Mouse (Mus musculus): Measurements from ENCODE around the gene Tbc1d4. TPM values are rescaled to one million over a fixed set of nuclear protein-coding genes. Genes with fewer than 3 reads are reported as not detected.

Tbc1d4 gene
- polyA plus RNA-seq, 1 experiment from 2014 or later, result 4.8 TPM

DNA sequence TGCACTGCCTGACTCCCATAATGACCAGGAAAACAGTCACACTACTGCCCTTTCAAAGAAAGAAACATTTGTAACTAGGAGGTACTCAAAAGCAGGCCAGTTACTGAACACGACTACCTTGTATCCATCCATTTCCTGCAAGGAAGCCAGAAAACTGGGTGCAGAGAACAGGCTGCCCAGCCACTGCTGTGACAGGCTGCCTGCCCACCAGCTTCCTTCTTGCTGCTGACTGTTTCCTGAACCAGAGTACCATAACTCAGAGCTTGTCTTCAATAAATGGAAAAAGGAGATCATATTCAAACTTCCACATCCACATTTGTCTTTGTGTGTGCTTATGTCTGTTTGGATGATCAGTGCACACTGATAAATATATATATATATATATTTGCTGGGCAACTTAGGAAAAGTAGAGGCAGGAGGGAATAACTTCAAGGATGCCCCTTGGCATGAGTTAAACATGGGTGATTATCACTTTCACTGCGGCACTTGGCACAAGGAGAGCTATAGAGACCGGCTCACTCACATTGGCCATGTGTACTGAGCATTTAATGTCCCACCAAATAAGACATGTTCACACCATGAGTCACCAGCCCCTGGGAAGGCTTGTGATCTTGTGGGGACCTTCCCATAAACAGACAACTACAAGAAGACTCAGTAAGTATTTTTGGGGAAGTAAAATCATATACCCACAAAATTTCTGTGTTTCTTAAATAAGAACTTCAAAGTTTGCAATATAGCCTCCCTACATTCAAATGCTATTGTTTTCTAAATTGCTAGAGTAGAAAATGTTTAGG is 105.6 kb downstream of the Tbc1d4 start:
- Histone ChIP-seq H3K27me3 (ENCODE audit: low read depth, poor library complexity, severe bottlenecking) (no peaks in the 10 kb centered on the region), H3K4me3 (no peak overlapping the region), H3K9me3 (replicated peaks) (no peaks in the 10 kb centered on the region), H3K4me1 (no peaks in the 10 kb centered on the region), H3K27ac (replicated peaks) (no peak overlapping the region), H3K36me3 (no peaks in the 10 kb centered on the region)
- WGBS, result 85% methylated on average over 3 of the region's 3 CpGs
- DNase-seq (ENCODE audit: low spot score), result no peak

- H3K36me3 ChIP-seq, result no peaks in the 10 kb centered on the region
- DNase-seq (ENCODE audit: low spot score), result no peak
- no peaks in the 10 kb centered on the region for H3K27me3 ChIP-seq (ENCODE audit: low read depth, poor library complexity, severe bottlenecking)
- 81% methylated on average over 6 of the region's 6 CpGs for WGBS
- no peak overlapping the region for H3K27ac ChIP-seq (replicated peaks)
- no peaks in the 10 kb centered on the region for H3K4me1 ChIP-seq
- no peaks in the 10 kb centered on the region for H3K9me3 ChIP-seq (replicated peaks)
- H3K4me3 ChIP-seq, result no peak overlapping the region
Observed at GRCm38 (mm10) chr14:101501868-101502267, 107.1 kb downstream of the Tbc1d4 start.

DNA sequence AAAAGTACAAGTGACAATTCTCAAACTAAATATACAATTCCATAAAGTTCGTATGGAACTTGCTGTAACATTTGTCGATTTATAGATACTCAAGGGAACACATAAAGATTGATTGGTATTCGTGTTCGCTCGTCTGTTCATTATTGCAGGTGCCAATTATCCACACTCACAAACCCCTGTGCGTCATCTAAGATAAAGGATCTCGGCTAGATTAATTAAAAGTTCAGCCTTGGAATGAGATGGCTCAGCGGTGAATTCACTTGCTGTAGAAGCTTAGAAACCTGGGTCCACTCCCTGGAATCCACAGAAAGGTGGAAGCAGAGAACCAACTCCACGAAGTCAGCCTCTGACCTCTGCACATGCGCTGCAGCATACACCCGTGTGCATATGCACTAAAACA is 107.5 kb downstream of the Tbc1d4 start:
- Histone ChIP-seq H3K4me1 (no peaks in the 10 kb centered on the region), H3K27me3 (ENCODE audit: low read depth, poor library complexity, severe bottlenecking) (no peaks in the 10 kb centered on the region), H3K27ac (replicated peaks) (no peak overlapping the region), H3K9me3 (replicated peaks) (no peaks in the 10 kb centered on the region), H3K36me3 (no peaks in the 10 kb centered on the region), H3K4me3 (no peak overlapping the region)
- no peak for DNase-seq (ENCODE audit: low spot score)
- 84% methylated on average over 11 of the region's 11 CpGs for WGBS

DNA sequence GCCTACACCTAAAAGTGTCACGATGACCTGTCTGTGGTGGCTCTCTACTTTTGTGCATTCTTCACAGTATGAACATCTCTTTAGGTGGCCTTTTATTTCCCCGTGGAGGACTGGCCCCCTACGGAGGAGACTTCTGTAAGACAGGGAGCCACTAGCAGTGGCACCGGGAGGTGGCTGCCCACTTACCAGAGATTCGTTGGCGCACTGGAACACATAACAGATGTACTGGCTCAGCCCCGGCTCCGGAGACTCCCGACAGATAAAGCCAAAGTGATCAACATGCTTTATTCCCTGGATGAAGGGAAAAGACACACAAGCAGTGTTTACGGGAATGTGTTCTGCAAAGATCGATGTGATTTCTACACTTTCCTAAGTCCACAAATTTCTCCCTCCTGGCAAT is 108.2 kb downstream of the Tbc1d4 start:
- Histone ChIP-seq H3K4me3 (no peak overlapping the region), H3K27me3 (ENCODE audit: low read depth, poor library complexity, severe bottlenecking) (no peaks in the 10 kb centered on the region), H3K36me3 (no peaks in the 10 kb centered on the region), H3K9me3 (replicated peaks) (no peaks in the 10 kb centered on the region), H3K4me1 (no peaks in the 10 kb centered on the region), H3K27ac (replicated peaks) (no peak overlapping the region)
- WGBS, result 79% methylated on average over 11 of the region's 11 CpGs
- DNase-seq (ENCODE audit: low spot score), result no peak

- DNase-seq (ENCODE audit: low spot score), result no peak
- no peak overlapping the region for H3K4me3 ChIP-seq
- H3K36me3 ChIP-seq, result no peaks in the 10 kb centered on the region
- 79% methylated on average over 1 of the region's 1 CpGs for WGBS
- H3K27me3 ChIP-seq (ENCODE audit: low read depth, poor library complexity, severe bottlenecking), result no peaks in the 10 kb centered on the region
- no peaks in the 10 kb centered on the region for H3K9me3 ChIP-seq (replicated peaks)
- H3K4me1 ChIP-seq, result no peaks in the 10 kb centered on the region
- no peak overlapping the region for H3K27ac ChIP-seq (replicated peaks)
Observed at GRCm38 (mm10) chr14:101499838-101500237, 109.2 kb downstream of the Tbc1d4 start.

- Histone ChIP-seq H3K4me3 (no peak overlapping the region), H3K9me3 (replicated peaks) (no peaks in the 10 kb centered on the region), H3K36me3 (no peaks in the 10 kb centered on the region), H3K4me1 (peaks cover 6% of the 10 kb centered on the region), H3K27me3 (ENCODE audit: low read depth, poor library complexity, severe bottlenecking) (no peaks in the 10 kb centered on the region), H3K27ac (replicated peaks) (no peak overlapping the region)
- 60% methylated on average over 15 of the region's 15 CpGs for WGBS
- no peak for DNase-seq (ENCODE audit: low spot score)
Observed at GRCm38 (mm10) chr14:101488264-101488810, 120.7 kb downstream of the Tbc1d4 start.

- 63% methylated on average over 3 of the region's 3 CpGs for WGBS
Observed at GRCm38 (mm10) chr14:101486550-101486949, 122.4 kb downstream of the Tbc1d4 start.

GRCm38 (mm10) chr14:101483230-101483629 is 125.8 kb downstream of the Tbc1d4 start:
- peaks cover 1% of the 10 kb centered on the region; the same call in 1 of the 2 replicates for H3K4me1 ChIP-seq
- no peak overlapping the region for H3K4me3 ChIP-seq
- WGBS, result 90% methylated on average over 4 of the region's 4 CpGs
- H3K9me3 ChIP-seq (replicated peaks), result no peaks in the 10 kb centered on the region
- H3K36me3 ChIP-seq, result no peaks in the 10 kb centered on the region
- no peak overlapping the region for H3K27ac ChIP-seq (replicated peaks)
- H3K27me3 ChIP-seq (ENCODE audit: low read depth, poor library complexity, severe bottlenecking), result no peaks in the 10 kb centered on the region
- no peak for DNase-seq (ENCODE audit: low spot score)

More at GRCm38 (mm10) chr14:101486550-101486949, 122.4 kb downstream of the Tbc1d4 start:
- no peaks in the 10 kb centered on the region for H3K9me3 ChIP-seq (replicated peaks)
- H3K27ac ChIP-seq (replicated peaks), result no peak overlapping the region
- no peaks in the 10 kb centered on the region for H3K36me3 ChIP-seq
- peaks cover 6% of the 10 kb centered on the region for H3K4me1 ChIP-seq
- no peak overlapping the region for H3K4me3 ChIP-seq
- DNase-seq (ENCODE audit: low spot score), result no peak
- H3K27me3 ChIP-seq (ENCODE audit: low read depth, poor library complexity, severe bottlenecking), result no peaks in the 10 kb centered on the region

- no peak for DNase-seq (ENCODE audit: low spot score)
- WGBS, result 39% methylated on average over 4 of the region's 4 CpGs
- no peaks in the 10 kb centered on the region for H3K36me3 ChIP-seq
- H3K9me3 ChIP-seq (replicated peaks), result no peaks in the 10 kb centered on the region
- H3K27me3 ChIP-seq (ENCODE audit: low read depth, poor library complexity, severe bottlenecking), result no peaks in the 10 kb centered on the region
- H3K4me1 ChIP-seq, result no peaks in the 10 kb centered on the region
- no peak overlapping the region for H3K27ac ChIP-seq (replicated peaks)
- H3K4me3 ChIP-seq, result no peak overlapping the region
Observed at GRCm38 (mm10) chr14:101482270-101482669, 126.7 kb downstream of the Tbc1d4 start.

- no peaks in the 10 kb centered on the region for H3K4me1 ChIP-seq
- H3K9me3 ChIP-seq (replicated peaks), result no peaks in the 10 kb centered on the region
- no peaks in the 10 kb centered on the region for H3K36me3 ChIP-seq
- H3K4me3 ChIP-seq, result no peak overlapping the region
- H3K27me3 ChIP-seq (ENCODE audit: low read depth, poor library complexity, severe bottlenecking), result no peaks in the 10 kb centered on the region
- no peak for DNase-seq (ENCODE audit: low spot score)
- H3K27ac ChIP-seq (replicated peaks), result no peak overlapping the region
- WGBS, result 88% methylated on average over 7 of the region's 7 CpGs
Observed at GRCm38 (mm10) chr14:101481165-101481564, 127.8 kb downstream of the Tbc1d4 start.

DNA sequence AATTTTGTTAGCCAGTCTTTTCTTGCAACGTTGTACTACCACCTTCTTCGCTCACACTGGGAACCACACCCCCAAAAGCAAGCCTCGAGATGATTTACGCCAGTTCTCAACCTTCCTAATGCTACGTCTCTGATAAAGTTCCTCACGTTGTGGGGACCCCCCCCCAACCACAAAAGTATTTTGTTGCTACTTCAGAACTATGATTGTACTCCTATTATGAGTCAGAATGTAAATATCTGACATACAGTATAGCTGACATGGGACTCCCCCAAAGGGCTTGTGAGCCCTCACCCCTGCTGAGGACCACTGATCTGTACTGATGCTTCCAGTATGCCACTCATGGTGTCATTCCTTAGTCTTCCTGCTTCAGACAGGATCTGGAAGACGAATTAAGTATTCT is 128.4 kb downstream of the Tbc1d4 start:
- no peak overlapping the region for H3K4me3 ChIP-seq
- H3K27me3 ChIP-seq (ENCODE audit: low read depth, poor library complexity, severe bottlenecking), result no peaks in the 10 kb centered on the region
- H3K4me1 ChIP-seq, result no peaks in the 10 kb centered on the region
- DNase-seq (ENCODE audit: low spot score), result no peak
- no peaks in the 10 kb centered on the region for H3K36me3 ChIP-seq
- 87% methylated on average over 7 of the region's 7 CpGs for WGBS
- no peaks in the 10 kb centered on the region for H3K9me3 ChIP-seq (replicated peaks)
- no peak overlapping the region for H3K27ac ChIP-seq (replicated peaks)

- Histone ChIP-seq H3K27ac (replicated peaks) (no peak overlapping the region), H3K27me3 (ENCODE audit: low read depth, poor library complexity, severe bottlenecking) (no peaks in the 10 kb centered on the region), H3K4me1 (no peaks in the 10 kb centered on the region), H3K9me3 (replicated peaks) (no peaks in the 10 kb centered on the region), H3K36me3 (no peaks in the 10 kb centered on the region), H3K4me3 (no peak overlapping the region)
- DNase-seq (ENCODE audit: low spot score), result no peak
- 89% methylated on average over 5 of the region's 5 CpGs for WGBS
Observed at GRCm38 (mm10) chr14:101477827-101478220, 131.2 kb downstream of the Tbc1d4 start.

GRCm38 (mm10) chr14:101477081-101477826 is 131.7 kb downstream of the Tbc1d4 start:
- 76% methylated on average over 20 of the region's 20 CpGs for WGBS
- no peaks in the 10 kb centered on the region for H3K27me3 ChIP-seq (ENCODE audit: low read depth, poor library complexity, severe bottlenecking)

More at GRCm38 (mm10) chr14:101477081-101477826, 131.7 kb downstream of the Tbc1d4 start:
- Histone ChIP-seq H3K4me3 (no peak overlapping the region), H3K9me3 (replicated peaks) (no peaks in the 10 kb centered on the region), H3K36me3 (no peaks in the 10 kb centered on the region), H3K27ac (replicated peaks) (no peak overlapping the region), H3K4me1 (no peaks in the 10 kb centered on the region)
- no peak for DNase-seq (ENCODE audit: low spot score)

All from midbrain, embryonic 10.5 days (tissue).